Mouse (Mus musculus) kidney, postnatal 4 days (tissue): Measurements from ENCODE around the gene Tex19.2.
"Not testable (repeated sequence)": the region's sequence is repeated elsewhere in the genome, so short reads cannot be mapped to it uniquely, and the experiment has no call there.

Source experiments
- DNase-seq, 2 experiments: peaks; one replicate each; pipeline ENCODE4 v3.0.0; 2021; ENCODE audit warnings: mixed read lengths in 2 of 2

Tex19.2 gene

DNA sequence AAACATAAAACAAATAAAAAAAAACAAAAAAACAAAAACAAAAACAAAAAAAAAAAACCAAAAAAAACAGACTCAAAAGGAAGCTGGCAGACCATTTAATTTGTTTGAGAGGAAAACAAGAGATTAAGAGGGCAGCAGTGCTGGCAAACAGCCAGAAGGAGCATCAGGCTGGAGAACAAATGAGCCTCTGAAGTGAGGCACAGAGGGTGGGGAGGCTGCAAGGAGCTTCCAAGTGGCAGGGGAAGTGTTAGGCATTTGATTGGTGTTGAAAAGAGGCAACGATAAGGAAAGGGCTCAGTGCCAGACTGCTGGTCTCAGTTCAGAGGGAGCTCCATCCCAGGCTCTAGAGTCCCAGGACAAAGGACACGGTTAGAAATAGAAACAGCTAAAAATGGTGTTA lies 8.5 kb downstream of the Tex19.2 start:
- DNase-seq: peak; percentile 52 to 63

DNA sequence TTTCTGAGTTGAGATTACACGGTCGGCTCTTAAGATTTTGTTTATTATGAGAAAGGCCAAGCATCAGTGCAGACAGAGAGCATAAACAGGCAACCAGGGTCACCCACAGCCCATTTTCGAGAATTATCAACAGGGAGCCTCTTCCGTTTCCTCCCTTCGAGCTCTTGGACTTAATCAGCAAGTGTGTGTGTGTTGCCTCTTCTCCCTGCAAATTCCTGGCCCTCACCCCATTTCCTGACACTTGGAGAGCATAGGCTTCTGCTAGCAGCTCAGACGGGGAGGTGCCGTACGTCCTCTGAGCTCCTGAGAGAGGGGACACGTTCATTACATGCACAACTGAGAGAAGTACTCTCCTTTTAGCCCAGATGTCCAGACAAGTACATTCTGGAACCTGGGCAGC lies 10.4 kb downstream of the Tex19.2 start:
- peak; percentile 29 to 53 for DNase-seq

DNA sequence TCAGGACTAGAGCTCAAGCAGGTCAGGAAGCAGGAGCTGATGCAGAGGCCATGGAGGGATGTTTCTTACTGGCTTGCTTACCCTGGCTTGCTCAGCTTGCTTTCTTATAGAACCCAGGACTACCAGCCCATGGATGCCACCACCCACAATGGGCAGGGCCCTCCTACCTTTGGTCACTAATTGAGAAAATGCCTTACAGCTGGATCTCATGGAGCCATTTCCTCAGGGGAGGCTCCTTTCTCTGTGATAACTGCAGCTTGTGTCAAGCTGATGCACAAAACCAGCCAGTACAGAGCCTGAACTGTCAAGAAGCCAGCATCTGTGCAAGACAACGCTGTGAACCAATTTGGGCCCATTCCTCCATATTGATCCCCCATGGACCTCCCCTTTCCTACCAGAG lies 11.2 kb downstream of the Tex19.2 start:
- DNase-seq: not testable (repeated sequence)

DNA sequence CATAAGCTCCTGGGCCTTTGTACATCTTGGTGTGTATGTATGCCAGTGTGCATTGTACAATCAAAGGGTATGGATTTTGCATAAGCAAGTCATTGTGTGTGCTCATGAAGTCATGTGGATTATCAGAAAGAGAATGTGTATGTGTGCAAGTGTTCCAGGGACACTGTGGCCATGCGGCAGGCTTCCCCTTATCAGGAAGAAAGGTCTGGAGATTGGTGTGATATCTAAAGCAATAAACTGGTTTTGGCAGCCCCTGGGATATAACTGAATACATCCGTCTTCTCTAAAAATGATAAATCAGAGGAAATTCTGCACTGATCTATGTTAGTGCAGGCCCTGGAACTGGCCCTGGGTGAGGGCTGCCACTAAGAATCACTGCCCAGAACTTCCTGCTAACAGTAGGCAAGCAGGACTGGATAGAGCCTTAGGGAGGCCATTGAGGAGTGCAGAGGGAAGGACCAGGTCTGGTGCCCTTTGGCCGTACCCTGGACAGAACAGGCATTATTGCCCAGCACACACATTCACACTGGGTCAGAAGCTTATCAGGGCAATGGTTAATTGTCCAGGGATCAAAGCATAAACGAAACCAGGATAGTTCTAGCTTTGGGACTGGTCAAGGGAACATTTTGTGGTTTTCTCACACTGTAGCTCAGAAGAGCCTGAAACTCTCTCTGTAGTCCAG lies 17.2 kb downstream of the Tex19.2 start:
- DNase-seq: no peak

DNA sequence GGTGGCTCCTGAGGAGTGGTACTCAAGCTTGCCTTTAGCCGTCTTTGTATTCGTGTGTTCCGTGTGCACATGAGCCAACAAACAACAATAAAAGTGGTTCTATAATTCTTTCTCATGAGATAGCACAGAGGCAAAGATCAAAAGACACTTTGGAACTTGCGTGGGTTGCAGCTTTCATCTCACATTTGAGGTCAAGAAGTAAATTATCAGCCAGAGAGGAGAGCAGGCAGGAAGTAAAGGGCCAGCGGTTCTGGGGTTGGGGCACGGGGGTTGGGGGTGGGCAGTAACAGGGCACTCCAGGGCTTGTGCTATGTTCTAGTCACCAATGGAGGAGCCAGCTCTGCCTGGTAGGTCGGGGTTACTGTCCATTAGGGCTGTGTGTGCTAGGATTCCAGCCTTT lies 17.8 kb downstream of the Tex19.2 start:
- peak; percentile 18 to 56 for DNase-seq

DNA sequence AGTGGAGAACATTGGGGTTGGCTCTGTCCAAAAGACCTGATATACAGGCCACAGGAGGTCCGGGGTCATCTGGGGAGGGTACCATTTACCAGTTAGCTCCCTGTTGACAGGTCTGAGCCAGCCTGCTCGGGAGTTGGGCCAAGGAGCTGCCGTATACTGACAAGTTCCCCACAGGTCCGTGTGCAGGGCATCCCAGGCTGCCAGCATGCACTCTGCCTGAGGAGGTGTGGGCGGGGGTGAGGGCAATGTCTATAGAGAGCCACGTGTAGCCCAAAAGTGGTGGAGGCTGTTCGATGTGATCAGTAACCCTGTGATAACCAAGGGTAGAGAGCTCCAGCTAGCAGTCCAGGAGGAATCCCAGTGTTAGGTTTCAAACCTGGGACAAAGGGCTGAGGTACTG lies 18.7 kb downstream of the Tex19.2 start:
- peak; percentile 20 to 45 for DNase-seq

DNA sequence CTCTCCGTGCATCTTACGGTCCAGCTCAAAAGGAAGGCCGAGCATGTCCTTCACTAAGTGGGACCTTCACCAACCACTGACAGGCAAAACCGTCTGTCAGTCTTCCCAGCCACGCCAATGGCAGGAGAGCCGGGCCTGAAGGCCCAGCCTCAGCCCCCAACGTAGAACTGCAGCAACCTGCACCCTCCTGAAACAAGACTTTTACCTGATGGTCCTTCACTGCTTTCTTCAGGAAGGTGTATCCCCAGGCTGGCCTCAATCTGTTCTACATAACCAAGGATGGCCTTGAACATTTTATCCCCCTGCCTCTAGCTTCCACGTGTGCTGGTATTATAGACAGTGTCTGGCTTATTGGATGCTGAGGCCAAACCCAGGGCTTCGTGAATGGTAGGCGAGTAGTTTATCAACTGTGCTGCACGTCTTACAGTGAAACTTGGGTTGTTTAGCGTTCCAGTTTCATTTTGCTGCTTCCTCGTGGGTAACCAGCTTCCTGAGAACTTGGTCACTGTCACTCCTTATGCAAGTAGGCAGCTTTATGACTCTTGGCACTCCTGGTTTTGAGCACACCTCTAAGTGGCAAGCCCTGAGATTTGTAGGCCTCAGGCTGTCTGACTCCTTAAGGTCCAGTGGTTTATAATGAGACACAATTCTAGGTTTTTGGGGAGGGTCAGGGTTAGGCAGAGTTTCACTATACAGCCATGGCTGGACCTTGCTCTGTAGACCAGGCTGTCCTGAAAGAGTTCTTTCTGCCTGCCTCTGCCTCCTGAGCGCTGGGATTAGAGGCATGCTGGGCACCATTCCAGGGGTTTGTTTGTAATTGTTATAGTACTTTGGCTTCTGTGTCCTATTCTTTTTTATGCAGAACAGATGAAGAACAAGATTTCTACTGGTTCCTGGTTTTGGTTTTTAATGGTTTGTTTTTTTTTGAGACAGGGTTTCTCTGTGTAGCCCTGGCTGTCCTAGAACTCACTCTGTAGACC lies 25.6 kb downstream of the Tex19.2 start:
- no peak for DNase-seq

DNA sequence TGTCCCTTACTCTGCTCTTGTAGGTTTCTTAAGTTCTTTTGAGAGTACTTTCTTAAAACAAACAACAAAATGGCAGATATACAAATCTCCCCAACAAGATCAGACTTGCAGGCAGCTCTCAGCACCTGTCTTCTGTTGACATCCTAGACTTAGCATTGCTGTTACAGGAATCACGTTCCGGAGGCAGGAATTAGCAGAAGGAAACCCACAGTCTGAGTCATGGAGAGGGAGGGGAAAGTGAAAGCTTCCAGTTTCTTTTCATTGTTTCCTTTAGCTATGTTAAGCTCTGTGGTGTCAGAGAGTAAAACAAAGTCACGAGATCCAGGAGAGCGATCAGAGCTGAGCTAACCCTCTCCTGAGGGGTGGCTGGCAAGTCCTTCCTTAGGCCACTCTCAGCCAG lies 27.5 kb downstream of the Tex19.2 start:
- no peak for DNase-seq

DNA sequence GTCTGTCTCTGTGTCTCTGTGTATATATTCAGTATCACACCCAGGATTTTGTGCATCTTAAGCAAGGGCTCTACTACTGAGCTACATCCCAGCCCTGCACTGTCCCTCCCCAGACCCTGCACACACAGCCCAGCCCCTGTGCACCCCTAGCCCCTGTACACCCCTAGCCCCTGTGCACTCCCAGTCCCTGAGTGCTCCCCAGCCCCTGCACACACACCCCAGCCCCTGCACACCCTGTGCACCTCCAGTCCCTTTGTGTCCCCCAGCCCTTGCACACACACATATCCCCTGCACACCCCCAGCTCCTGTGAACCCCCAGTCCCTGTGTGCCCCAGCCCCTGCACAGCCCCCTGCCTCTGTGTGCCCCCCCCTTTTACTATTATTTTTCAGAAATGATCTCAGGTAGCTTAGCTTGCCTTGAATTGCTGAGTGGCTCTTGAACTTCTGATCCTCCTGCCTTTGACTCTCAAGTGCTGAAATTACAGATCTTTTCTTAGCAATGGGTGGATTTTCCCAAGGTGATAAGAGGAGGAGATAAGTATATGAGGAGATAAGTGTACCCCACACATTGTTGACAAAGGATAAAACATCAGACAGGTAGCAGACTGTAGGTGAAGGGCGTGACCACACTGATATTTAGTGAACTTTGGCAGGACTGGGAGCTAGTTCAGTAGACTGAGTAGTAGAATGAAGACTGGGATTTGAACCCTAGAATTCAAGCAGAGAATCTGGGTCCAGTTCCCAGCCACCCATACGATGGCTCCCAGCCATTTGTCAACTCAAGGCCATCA lies 28.5 kb downstream of the Tex19.2 start:
- no peak for DNase-seq

DNA sequence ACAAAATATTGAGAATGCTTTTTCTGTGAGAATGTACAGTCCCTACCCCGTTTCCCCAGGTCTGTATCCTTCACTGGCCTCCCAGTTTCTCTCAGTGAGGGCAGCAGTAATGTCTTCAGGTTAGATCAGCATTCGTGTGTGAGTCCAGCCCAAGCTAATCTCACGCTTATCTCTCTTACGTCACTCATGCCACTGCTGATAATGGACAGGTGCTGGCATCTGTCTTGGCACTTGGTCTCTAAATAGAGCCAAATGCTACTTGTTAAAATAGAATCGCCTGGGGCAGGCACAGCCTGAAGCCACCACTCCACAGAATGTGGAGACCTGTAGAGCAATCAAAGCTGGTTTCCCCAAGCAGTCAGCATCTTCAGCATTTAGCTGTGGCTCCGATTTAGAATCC lies 29.5 kb downstream of the Tex19.2 start:
- DNase-seq: no peak

DNA sequence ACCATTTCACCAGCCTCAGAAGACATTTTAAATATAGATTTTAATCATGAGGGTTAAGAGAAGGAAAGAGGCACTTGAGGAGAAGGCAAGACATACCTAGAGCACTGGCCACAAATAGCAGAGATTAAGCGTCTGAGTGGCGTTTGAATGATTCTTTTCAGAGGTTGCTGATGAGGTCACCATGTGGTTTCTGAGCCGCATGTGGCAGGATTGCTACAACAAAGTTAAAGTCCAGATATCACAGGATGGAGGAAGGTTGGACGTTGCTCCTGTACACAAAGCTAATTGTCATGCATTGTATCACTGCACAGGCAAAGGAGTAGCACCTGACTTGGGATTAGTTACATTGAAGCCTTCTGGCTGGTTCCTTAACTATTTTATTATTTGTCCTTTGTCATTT lies 32.2 kb downstream of the Tex19.2 start:
- no peak for DNase-seq

DNA sequence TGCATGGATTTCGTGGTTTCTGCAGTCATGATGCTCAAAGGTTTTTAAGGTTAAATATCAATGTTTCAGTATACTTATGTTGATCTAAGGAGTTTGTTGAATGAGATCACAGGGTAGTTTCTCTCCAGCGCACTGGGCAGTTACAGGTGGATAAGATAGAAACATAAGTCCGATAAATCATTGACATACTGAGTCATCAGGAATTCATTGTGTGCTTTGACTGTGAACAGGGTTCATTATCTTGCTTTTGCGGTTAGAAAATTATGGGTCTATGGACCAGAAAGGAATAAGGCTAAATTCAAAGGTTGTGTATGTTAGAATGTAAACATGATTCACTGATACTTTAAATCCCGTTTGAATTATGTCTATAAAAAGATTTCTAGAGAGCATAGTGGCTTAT lies 33.3 kb downstream of the Tex19.2 start:
- no peak for DNase-seq

DNA sequence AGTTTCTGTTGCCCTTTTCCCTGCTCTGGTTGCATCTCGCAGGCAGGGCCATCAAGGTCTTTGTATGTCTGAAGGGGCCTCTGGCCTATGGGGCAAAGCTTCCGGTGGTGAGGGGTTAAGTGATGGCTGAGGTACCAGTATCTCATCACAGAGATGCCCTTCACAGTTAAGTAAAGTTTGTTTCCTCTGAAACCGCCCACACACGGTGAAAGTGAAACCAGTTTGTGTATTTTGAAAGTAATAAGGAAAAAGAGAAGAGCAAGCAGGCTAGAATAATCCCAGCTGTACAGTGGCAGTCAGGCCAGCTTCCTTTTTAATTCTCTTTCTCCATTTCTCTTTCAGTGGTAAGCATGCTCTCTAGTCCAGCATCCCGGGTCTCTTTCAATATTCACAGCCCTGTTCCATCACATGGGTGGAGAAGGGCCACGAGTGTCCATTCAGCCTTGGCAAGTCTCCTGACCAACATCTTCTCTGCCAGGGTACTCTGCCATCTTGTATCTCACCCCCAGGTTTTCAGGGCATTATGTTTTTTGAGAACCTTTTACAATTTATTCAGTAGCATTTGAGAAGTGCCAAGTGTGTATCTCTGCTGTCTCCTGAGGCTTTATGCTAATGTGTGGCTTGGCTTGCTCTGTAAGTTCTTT lies 35.5 kb downstream of the Tex19.2 start:
- peak in 1 of 2 experiments; percentile 31 for DNase-seq

DNA sequence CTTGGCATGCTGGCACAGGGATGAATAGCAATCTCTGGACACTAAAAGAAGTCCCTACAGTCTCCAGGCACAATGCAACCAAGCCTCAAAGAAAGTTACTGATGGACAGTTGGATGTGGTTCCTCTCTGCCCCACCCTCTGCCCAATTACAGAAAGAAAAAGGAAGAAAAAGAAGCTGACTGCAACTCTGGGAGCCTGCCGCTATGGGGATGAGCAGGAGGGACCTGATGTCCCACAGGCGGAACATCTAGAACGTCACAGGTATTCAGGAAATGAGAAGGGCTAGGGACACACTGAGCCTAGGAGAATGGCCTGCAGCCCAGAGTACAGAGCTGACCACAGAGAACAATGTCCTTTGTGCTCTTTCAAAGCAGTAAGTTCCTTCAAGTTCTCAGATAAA lies 36.2 kb downstream of the Tex19.2 start:
- no peak for DNase-seq

DNA sequence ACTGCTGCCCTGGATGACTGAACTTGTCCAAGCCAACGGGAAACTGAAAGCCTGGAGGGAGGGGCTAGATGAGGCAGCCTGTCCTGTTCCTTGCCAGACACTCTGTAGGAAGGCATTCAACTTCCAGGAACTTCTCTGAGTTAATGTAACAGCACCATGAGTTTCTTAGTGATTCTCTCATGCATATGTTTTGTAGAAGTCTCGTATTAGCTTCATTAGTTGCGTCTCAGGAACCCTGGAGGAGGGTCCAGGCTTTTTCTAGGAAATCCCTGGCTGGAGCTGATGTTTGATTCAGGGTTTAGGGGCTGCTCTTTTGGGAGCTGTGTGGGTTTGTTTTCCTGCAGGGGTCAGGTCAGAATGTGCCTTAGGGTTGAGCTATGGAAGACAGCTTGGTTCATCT lies 37.4 kb downstream of the Tex19.2 start, which contains the start of gene Sectm1a:
TSS of gene Sectm1a (minus strand) at position 101 of the 400 bp plus-strand sequence.
- no peak for DNase-seq

DNA sequence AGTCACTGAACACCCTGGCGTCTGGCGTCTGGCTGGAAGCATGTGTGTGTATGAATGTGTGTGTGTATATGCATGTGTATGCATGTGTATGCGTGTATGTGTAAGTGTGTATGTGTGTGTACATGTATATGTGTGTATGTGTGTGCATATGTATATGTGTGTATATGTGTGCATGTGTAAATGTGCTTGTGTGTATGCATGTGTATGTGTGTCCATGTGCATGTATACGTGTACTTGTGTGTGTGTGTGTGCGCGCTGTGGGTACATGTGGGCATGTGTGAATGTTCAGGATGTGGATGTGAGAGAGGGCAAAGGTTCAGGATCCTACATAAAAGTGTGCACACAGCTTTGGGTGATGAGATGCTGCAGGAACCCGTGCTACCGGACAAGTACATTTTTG lies 38.1 kb downstream of the Tex19.2 start:
- no peak for DNase-seq

DNA sequence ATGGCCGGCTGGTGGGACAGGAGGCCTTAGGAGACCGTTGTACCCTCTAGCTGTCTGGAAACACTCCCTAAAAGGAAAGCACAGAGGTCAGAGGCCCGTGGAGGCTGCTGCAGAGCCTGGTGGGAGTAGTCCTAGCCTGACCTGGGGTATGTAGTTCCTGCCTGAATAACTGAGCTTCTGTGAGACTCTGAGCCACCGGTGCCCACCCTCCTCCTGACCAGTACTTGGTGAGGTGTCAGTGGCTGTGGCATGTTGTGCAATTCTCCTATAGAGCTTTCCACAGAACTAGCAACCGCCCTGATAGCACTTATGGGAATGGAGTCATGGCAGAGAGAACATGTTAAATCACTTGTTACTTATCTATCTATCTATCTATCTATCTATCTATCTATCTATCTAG lies 42.8 kb downstream of the Tex19.2 start:
- DNase-seq: no peak

DNA sequence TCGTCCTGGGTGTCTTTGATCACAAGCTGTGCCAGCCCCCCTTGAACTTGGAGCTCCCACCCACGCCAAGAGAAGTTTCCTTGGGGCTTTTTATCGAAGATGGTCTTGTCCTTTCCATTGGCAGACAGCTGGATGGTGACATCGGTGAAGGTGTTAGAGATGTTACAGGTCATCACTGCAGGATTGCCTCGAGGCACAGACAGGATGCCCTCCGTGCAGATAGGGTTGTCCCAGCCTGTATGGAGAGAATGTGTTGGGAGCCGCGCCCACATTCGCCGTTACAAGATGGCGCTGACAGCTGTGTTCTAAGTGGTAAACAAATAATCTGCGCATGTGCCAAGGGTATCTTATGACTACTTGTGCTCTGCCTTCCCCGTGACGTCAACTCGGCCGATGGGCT lies 48.8 kb downstream of the Tex19.2 start:
- DNase-seq: not testable (repeated sequence)

DNA sequence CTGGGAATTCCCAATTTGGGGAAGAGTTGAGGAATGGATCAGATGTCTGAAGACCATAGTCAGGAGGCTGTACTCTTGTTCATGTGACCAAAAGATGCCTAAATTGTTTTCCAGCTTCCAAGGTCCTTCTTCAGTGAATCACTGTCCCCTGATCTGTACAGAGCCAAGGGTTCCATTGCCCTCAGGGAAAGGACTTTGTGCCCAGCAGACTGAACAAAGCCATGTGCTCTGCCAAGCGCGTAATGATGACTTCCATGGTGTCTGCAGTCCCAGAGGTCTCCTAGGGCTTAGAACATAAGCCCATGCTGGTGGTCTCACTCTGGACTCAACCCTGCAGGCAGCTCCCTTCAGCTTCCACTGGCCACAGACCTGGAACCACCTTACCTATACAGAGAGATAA lies 50.6 kb downstream of the Tex19.2 start:
- DNase-seq: no peak
